Mouse (Mus musculus): ENCODE data around the gene Dctd. TPM values are rescaled to one million over a fixed set of nuclear protein-coding genes. Genes with fewer than 3 reads are reported as not detected.
"Not testable (repeated sequence)": the region's sequence is repeated elsewhere in the genome, so short reads cannot be mapped to it uniquely, and the experiment has no call there.

The Dctd gene
- total RNA-seq, 4 experiments from 2014 or later: 6.5 to 7.9 (median 7.2) TPM

GRCm38 (mm10) chr8:48145766-48146165 lies 46.9 kb downstream of the Dctd start:
- no peak for DNase-seq (ENCODE audit: low spot score in 2 of 2)

DNA sequence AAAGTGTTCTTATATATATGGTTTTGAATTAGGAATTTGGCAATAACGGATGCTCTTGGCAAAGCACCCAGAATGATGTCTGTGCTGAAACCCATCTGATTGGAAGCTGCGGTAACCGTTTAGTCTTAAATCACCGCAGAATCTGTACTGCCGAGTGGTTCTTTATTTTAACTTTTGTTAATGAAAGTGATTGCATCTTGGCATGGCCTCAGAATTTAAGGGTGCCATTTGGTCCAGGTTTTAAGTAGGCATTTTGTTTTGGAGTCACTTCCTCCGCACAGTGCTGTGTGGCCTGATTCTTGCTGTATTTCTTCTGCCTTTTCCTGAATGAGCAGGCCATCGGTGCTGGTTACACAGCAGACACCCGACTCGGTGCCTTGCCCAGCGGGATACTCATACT lies 47.6 kb downstream of the Dctd start:
- peak in 1 of 2 experiments; percentile 46 for DNase-seq (ENCODE audit: low spot score in 2 of 2)

DNA sequence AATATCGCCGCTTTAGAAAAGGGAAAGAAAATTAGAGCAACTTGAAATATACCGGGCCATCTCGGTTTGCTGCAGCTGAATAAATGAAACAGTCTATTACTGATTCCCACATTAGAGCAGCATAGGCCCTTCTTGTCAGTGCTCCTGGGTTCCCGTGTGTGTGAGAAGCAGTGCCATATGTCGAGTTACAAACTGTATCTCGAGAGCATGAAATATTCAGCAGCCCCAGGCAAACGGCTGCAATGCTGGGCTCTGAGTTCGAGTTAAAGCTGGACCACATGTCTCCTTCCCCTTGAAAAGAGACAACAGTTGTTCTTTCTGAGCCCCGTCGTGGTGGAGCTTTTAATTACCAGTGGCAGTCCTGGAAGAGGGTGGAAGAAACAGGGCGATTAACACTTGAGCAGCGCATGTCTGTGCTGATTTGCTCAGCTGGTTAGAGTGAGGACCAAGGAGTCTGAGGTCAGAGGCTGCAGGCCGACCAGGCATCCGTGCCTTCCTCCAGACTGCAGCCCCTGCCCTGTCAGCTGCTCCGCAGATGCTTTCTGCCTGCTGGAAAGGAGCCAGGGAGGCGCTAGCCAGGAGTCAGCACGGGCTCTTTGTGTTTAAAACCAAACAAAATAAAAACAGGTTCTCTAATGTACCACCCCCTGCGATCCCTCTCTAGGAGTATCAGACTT lies 53.3 kb downstream of the Dctd start:
- DNase-seq (ENCODE audit: low spot score in 2 of 2): no peak

DNA sequence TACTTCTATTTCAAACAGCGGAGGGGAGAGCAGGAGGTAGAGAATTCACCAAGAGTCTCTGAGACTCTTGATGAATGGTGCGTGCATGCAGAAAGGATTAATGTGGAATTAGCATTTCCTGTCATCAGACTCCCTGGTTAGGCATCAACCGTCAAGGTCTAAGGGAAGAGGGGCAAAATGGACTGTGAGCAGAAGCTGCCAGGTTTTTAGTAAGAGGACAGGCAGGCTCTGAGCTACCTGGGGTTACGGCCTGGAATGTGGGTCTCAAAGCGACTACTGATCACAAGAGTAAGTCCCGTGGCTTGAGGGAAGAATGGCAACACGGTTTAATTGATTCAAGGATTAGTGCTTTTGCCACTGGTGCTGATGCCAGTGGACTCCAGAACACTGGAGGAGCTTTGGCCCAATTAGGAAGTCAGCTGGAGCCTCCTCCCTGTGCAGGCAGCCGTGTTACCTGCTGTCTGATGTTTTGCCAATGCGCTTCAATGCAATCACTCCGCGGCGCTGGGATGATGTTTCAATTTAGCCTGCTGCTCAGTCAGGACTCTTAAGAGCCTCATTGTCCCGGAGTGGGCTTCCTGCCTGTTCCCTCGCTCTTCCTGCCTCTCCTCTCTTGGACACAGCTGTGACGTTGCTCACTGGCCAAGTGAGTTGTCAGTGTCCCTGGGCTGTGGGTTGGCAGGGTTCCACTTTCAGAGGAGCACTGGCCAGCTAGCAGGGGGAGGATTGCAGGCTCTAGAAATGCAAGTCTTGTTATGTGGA lies 54.6 kb downstream of the Dctd start:
- peak in 1 of 2 experiments; percentile 61 for DNase-seq (ENCODE audit: low spot score in 2 of 2)

GRCm38 (mm10) chr8:48157718-48158117 lies 58.8 kb downstream of the Dctd start:
- DNase-seq (ENCODE audit: low spot score in 2 of 2): no peak

DNA sequence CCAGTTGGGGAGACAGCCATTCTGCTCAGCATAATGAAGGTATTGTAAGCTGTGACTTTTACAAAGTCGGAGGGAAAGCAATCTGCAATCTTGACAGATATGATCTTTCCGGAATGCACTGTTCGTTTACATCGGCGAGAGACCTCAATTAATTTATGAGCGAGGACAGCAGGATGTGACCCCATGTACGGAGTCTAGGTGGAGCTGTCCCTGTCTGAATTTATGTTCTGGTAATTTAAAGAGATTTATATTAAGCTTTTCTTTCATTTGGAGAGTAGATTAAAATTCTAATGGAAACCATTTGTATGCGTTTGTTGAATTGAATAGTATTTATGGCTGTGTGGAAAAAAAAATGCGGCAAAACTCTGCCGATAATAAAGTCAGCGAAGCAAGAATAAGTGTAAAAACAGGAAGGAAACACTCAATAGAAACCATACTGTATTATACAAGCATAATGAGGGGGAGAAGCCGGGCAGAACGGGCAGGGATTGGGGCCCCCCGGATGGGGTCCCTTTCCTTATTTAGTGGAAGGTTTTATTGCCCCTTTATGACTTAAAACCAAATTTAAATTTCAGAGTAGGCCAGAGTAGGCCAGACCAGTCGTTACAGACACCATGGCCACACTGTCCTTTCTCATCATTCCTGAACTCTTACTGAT lies 59.8 kb downstream of the Dctd start:
- DNase-seq (ENCODE audit: low spot score in 2 of 2): no peak

- DNase-seq (ENCODE audit: low spot score in 2 of 2): no peak
Measured at GRCm38 (mm10) chr8:48177406-48177805, 78.5 kb downstream of the Dctd start.

DNA sequence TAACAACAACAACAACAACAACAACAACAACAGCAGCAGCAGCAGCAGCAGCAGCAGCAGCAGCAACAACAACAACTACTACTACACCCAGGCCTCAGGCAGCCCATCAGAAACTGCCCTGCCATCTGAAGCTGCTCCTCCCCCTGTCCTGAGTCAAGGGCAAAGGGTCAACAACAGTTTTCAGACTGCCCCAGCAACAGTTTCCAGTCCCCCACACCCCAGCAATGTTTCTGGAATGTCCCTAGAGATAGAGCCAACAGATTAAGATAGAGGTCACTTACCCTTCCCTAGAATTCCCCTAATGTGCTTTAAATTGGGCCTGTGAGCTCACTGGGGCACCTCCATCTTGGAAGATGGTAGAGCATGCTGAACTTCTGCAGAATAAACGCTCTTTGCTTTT lies 79.0 kb downstream of the Dctd start:
- no peak for DNase-seq (ENCODE audit: low spot score in 2 of 2)

GRCm38 (mm10) chr8:48178993-48179392 lies 80.1 kb downstream of the Dctd start:
- DNase-seq (ENCODE audit: low spot score in 2 of 2): no peak

- not testable (repeated sequence) for DNase-seq (ENCODE audit: low spot score in 2 of 2)
Measured at GRCm38 (mm10) chr8:48180146-48180545, 81.3 kb downstream of the Dctd start.

DNA sequence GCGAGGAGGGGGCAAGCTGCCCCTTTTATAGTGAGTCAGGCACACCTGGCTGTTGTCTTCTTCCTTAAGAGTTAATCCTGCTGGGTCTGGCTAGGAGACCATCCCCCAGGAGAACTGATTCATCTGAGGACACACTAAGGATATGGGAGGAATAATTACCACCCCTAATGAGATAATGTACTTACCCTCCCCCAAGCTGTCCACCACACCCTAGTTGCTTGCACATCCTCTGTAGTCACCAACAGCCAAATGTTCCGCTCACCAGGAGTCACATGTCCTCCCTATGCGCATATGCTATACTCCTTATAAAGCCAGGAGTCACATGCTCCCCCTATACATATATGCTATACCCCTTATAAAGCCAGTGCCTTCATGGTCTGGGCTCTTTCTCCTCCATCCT lies 82.1 kb downstream of the Dctd start:
- DNase-seq (ENCODE audit: low spot score in 2 of 2): no peak

- no peak for DNase-seq (ENCODE audit: low spot score in 2 of 2)
Measured at GRCm38 (mm10) chr8:48183758-48184157, 84.9 kb downstream of the Dctd start.

- DNase-seq (ENCODE audit: low spot score in 2 of 2): no peak
Measured at GRCm38 (mm10) chr8:48188586-48188985, 89.7 kb downstream of the Dctd start.

DNA sequence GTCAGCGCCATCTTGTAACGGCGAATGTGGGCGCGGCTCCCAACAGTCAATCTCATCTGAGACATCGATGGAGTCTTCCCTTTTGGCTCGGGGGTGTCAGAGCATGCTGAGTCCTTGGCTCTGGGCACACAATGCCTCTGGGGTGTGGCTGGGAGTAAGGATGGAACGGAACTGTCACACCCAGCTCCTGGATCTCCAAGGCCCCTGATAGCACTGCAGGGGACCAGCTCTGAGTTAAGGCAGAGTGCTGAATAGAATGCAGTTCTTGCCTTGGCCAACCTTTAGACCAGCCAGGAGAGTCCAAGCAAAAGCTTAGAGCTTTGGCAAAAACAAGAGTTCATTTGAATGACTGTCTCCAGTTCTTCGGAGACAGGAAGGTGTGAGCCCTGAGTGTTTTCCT lies 97.1 kb downstream of the Dctd start:
- DNase-seq (ENCODE audit: low spot score in 2 of 2): no peak

DNA sequence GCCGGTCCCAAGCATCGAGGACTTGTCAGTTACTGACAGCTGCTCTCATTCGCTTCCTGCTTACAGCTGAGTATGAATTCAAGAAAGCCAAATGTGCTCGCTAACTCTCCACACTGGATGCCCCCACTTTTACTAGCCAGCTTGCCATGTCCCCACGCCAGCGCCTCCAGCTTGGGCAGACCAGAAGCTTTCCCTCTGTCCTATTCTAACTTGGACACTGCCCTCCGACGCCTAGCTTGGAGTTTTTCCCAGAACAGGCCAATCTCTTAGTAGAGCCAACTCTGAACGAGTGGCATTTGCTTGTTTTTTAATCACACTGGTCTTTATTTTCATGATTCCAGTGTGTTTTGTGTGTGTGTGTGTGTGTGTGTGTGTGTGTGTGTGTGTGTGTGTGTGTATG lies 100.3 kb downstream of the Dctd start:
- DNase-seq (ENCODE audit: low spot score in 2 of 2): no peak

DNA sequence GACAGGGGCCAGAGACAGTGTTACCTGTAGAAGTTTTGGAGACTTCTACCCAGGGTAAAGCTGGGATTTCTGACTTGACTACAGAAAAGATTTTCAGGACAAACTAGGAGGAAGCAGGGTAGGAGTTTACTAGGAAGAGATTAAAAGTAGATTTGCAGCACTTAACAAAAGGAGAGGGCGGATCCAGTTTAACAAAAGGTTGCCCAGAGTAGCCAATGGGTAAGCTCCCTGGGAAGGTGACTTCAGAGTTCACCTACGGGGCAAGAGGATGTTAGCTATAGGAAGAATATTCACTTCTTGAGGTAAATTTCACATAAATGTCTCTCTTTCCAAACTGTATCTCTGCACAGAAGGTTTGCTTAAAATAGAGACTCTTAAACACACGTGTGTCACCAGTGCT lies 103.7 kb downstream of the Dctd start:
- no peak for DNase-seq (ENCODE audit: low spot score in 2 of 2)

Other genes with a start within 250 kb of the Dctd start
- 10 to 100 TPM; 24.4 to 25.9 (median 24.8) TPM for gene Wwc2, start 108.2 kb upstream of the Dctd start, total RNA-seq (2022)